Mouse (Mus musculus) urinary bladder, adult 2 months (tissue): ENCODE data around the gene Cav2. TPM values are rescaled to one million over a fixed set of nuclear protein-coding genes. Genes with fewer than 3 reads are reported as not detected.
A peak's percentile ranks its signal among the peaks of the same experiment; 100 is the strongest.

Experiments
- DNase-seq: peaks from one replicate; pipeline ENCODE4 v3.0.0; 2022; ENCODE audit warnings: low spot score
- polyA plus RNA-seq: library from polyadenylated mRNA; depleted of rRNA; stranded (reverse); fragments of >200 nt; gene quantifications from 2 replicates; pipeline ENCODE4 v1.2.3, GENCODE M21; 2012; rRNA removed

Gene Cav2
- 64.5 and 79.9 TPM in 2 replicates for polyA plus RNA-seq

DNA sequence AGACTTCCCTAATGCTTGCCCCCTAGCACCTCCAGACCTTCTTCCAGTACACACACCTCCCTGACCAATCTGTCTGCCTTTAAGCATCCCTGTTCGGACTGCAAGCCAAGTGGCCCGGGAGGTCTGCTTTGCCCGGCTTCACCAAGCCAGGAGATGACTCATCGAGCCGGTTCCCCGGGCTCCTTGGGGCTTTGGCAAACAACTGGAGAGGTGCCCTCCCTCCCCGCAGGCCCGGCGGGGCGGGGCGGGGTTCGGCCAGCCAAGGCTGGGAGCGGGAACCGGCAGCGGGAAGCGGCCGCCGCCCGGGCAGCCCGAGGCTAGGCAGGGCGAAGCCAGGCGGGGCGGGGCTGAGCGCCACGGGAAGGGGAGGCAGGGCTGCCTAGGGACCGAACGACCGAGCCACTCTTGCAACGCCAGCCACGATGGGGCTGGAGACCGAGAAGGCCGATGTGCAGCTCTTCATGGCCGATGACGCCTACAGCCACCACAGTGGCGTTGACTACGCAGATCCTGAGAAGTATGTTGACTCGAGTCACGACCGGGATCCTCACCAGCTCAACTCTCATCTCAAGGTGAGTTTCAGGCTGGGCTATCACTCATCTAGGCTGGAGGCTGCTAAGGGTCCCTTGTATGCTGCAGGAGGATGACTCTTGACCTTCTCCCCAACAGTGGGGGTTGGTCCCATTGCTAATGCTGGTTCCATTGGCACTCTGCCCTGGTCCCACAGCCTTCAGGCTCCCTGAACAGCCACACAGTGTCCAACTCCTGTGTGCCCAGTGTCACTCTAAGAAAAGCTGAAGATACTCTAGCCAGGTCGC, at the start of gene Cav2:
TSS of gene Cav2 (plus strand) at position 247 of the 818 bp plus-strand sequence.
- DNase-seq, result peak; percentile 92

DNA sequence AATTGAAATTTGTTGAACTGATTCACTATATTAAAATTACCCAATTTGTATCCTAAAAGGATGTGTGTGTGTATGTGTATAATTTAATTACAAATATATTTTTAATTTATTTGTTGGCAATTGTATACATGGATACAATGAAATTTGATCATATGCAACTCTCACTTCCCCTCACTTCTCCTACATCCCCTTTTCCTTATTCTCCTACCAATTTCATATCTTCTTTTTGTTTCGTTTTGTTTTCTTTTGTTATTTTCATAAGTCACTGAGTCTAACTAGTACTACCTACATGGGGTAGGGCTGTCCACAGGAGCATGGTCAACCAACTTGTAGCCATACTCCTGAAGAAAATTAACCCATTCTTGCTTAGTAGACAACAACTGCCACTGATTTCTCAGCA, 41.3 kb upstream of the Cav2 start:
- no peak for DNase-seq

DNA sequence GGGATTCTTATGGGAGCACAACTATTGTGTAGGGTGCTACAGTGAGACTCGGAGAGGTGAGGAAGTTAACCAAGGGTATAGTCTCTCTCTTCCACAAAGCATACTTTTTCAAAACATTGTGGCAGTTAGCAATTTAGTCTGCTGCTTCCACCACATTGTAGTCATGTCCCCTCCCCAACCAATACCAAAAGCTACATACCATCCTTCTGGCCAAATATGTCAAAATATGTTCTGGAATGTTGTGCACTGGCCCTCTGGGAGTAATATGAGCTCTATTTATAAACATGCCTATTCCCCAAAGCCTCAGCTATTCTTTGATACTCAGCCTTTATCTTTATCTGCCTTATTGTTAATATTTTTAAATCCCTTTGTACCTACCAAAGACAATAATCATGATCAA, 40.0 kb upstream of the Cav2 start:
- DNase-seq, result no peak

DNA sequence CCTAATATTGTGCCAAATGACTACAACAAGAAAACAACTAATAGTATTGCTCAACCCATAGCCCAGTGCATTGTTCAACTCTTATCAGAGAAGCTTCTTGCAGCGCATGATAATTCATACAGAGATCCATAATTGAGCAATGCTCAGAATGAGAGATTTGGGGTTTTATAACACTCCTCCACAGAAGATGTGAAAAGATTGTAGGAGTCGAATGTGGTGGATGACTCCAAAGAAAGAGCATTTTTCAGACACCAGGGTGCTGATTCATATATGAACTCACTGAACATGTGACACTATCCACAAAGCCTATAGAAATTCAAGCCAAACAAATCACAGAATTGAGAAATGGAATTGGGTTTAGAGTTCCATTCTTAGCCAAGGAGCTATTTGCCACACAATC, 34.0 kb upstream of the Cav2 start:
- no peak for DNase-seq

DNA sequence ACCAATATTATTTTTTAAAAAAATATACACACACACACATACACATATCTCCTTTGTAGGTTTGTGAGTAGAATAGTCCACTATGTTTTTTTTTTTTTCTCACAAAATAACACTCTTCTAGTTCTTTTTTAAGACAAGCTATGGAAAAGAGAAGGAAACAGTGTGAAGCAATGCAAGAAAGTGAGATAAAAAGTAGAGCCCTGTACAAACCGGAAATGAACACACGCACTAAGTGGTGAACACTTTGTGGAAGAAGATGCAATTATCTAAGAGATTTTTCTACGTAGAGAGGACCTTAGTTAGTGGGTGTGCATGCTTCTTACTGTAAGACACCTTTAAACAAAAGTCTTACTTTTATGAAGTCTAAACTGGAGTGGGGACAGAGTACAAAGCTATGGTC, 33.3 kb upstream of the Cav2 start:
- no peak for DNase-seq

DNA sequence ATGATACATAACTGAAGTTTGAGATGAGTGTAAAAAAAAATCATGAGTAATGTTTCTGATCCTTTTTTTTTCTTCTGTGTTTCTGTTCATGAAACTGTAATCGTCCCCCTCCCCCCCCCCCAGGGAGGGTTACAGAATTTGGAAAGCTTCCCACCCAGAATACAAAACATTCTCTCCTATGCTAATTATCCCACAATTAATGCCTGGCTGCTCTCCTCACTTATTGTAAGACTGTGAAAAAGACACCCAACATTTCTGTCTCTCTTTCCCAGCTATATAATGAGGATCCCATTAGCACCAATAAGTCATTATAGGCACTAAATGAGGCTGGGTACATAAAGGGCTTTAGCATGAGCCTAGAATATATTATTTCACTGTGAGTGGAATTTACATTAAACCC, 32.7 kb upstream of the Cav2 start:
- DNase-seq, result no peak

DNA sequence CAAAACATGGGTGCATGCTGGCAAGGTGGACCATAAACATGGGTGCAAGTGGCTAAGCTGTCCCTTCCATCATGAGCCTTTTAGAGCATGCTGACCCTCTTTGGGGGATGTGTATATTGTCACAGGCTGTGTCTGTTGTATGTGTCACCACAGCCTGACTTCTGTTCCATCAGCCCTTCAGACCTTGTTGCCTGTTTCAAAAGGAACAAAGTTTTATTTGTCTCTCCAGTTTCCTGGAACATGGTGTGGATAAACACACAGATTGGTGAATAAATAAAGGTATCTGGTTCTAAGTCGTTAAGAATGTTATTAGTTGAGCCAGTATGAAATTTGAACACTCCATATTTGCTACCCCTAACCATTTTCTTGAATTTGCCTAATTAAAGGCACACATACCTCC, 29.0 kb upstream of the Cav2 start:
- no peak for DNase-seq

DNA sequence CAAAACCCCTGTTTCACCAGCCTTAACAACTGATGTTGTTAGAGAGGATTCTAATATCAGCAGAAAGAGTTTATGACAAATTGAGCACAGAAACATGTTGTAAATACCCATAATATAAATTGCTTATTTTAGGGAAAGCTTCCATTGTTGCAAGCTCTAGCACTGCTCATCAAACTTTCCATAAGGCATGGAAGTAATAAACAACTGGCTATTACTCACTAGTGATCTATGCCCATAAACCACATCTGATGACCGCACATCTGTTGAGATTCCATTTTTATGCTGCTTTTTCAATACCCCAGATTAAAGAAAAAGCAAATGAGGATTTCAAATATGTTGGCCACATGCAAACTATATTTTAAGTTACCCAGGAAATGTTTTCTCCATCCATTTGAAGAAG, 22.8 kb upstream of the Cav2 start:
- no peak for DNase-seq

DNA sequence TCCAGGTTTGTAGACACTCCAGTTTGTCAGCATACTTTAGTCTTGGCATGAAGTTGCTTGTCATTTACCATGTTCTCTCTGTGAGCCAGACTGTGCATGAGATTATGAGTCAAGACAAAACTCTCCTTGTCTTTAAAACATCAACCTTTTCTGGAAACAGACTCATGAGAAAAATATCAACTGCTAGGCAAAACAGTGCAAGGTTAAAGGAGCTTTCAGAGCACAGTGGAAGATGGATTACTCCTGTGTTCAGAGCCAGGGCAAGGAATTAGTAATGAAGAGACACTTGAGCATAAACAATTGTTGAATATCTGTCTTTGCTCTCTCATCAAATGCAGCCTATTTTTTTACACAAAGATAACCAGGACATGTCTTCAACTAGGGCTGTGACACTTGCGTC, 22.1 kb upstream of the Cav2 start:
- no peak for DNase-seq

DNA sequence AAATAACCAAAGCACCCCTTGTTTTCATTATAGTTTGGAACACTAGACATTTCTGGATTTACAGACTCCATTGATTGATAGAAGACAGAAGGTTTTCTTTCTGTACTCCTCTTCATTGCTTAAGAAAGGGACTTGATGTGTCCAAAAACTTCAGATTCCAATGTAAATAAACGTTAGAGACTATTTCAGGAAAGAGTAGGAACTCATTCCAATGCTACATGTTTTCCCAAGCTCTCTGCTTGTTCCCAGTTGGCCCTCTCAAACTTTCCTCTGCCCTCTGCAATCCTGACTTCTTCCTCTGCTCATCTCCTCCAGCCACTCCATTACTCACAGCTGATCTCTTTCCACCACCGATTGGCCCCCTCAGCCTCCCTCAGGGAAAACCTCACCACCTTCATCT, 18.2 kb upstream of the Cav2 start:
- no peak for DNase-seq

DNA sequence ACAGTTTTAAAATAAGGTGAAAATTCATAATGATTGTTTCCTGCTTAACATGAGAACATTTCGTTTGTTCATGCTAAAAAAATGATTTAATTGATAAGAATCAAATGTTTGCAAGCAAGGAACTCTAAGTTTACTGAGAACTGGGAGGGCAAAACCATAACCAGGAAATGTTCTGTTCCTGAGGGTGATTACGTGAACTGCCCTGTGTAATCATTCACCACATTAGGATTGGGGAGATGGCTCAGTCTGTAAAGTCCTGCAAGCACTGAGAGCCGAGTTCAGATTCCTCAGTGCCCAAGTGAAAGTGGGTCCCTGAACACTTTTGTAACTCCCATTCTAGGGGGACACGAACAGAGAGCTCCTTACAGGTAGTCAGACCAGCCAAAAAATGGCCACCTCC, 15.9 kb upstream of the Cav2 start:
- DNase-seq, result no peak

DNA sequence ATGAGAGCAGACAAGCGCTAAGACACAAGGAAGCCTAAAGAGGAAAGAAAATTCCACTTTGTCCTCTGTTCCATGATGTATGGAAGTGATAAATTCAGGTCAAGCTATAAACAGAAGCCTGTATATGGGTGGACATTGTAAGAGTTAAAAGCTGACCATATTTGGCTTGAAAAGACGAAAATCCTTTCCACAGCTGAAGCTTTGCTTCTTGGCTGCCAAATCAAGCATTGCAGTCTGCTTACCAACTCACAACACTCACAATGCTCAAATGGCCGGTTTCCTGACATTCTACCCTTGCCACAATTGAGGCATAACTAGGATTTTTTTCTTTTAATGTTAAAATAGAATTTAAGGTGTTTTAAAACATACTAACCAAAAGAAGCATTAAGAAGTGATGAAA, 14.5 kb upstream of the Cav2 start:
- no peak for DNase-seq

DNA sequence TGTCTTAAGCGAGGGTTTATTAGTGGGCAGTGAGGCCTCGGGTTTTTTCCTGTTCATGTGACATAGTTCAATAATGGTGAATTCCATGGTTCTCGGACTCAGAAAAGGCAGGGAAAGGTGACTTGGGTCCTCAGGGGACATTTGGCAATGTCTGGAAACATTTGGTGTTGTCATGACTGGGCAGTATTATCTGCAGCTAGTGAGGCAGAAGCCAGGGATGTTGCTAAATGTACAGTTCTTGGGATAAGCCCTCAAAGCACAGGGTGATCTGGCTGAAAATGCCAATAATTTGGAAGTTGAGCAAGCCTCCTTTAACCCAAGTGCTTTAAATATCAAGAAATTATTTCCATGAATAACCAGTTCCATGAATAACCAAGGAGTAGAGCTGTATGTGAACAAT, 2.6 kb upstream of the Cav2 start:
- no peak for DNase-seq

DNA sequence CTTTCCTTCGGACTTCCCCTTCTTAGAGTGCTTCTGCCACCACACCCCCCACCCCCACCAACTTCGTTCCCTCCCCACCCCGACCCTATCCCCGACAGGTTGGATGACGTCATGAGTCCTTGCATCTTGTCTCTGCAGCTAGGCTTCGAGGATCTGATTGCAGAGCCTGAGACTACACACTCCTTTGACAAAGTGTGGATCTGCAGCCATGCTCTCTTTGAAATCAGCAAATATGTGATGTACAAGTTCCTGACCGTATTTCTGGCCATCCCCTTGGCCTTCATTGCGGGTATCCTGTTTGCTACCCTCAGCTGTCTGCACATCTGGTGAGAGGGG, 740 bp downstream of the Cav2 start:
- DNase-seq, result no peak

DNA sequence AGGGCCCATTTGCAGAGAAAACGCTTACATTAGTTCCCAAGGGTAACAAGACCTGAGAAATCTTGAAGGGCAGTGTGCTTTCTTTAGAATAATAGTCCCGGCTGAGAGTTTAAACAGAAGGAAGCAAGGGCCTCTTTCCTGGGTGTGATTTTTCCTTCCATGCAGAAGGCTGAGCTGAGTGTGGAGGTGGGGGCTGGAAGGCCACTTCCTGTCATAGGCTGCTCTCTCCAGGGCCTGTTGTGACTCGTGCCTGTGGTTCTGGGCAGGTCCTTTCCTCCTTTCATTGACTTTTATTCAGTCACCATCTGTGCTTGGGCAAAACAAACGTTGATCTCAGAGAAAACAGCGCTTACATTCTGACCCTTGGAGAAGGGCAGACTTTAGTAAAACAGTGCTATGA, 1.2 kb downstream of the Cav2 start:
- DNase-seq, result peak; percentile 32

DNA sequence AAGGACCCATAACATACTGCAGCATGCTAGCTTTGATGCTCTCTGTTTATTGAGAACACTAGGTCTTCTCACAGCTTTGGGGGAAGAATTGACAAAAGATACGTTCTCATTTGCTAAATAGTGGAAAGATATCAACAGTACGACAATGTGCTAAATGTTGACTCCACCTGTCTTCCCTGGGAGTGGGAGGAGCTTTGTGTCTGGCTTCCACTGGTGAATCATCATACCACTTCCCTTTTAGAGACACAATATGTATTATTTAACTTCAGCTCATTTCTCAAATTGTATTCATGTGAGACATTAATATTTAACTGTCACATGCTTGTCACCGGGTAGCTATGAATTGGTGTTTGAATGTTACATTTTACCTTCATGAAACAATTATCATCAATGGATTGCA, 2.8 kb downstream of the Cav2 start:
- no peak for DNase-seq

DNA sequence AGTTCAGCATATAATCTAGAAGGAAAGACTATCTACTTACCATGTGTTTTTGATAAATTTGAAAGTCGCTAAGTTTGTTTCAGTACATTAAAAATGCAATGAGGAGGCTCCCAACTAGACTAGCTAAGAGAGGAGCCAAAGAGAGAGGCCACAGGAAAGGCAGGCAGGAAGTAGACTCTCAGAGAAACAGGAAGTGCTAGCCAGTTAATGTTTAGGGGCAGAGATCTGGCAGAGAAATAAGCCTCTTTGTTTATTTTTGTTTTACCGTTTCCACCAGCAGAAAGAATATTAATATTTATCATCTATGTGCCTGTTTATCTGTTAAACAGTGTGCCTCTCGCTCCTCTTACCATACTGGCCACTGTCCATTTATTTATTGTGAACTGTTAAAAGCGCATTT, 5.4 kb downstream of the Cav2 start:
- DNase-seq, result no peak

DNA sequence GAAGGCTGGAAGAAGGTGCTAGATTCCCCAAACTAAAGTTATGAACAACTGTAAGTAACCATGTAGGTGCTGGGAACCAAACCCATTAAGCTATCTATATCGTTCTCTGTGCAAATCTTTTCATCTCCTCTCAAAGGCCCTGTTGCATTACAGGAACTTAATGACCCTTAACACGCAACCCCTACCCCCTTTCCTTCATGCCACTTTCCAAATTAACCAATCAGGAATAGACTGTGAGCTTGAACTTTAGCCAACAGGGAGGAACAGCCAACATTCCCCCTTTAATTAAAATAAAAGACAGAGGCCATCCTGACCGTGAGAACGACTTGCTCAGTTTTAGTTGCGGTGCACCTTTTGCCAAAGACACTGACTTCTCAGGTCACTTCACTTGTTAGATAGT, 14.1 kb downstream of the Cav2 start:
- no peak for DNase-seq

DNA sequence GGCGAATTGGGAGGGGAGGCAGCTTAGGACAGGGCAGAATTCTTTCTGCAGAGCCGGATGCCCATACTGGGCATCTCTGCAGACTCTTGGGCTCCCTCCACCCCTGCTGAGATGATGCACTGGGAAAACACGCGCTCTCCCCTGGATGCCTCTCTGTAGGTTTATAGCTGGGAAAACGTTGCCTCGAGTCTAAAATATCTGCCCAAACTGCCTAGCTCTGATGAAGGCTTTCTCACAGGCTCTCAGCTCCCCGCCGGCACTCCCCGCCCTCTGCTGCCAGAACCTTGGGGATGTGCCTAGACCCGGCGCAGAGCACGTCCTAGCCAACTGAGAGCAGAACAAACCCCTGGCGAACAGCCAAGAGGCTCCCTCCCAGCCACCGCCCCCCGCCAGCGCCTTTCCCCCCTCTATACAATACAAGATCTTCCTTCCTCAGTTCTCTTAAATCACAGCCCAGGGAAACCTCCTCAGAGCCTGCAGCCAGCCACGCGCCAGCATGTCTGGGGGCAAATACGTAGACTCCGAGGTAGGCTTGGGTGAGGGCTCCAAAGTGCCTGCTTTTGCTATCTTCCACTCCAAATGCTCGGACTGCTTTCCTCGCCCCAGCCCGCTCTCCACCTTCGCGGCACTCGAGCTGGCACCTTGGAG, 25.1 kb downstream of the Cav2 start, which contains the start of gene Cav1:
TSS of gene Cav1 (plus strand) at position 382 of the 648 bp plus-strand sequence.
- DNase-seq, result peak; percentile 64

DNA sequence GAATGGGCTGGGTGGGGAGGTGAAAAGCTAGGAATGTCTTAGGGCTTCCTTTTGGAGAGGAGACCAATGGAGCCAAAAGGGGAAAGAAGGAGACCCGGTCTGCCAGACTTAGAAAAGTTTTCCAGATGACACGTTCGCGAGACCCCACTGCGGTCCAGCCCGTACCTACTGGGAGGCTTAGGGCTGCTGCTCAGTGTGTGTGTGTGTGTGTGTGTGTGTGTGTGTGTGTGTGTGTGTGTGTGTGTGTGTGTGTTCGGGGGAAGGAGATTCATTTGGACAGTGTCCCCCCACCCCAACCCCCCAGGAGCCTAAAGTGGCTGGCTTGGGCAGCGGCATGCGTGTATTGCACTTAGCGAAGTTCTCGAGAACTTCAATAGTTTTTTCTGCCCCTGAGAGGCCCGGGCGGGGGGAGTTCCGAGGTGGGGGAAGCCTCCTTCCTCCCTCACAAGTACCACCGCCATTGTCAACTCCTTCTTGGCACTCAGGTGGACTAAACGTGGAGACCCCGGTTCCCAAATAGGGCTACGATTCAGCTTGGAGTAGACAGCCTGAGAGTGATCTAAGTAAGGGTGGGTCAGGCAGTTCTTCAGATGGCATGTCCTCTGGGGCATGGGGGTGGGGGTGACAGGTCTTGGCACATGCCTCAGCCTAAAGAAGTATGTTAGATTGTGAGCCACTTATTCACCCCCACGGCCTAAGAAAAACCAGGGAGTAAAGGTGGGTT, 25.8 kb downstream of the Cav2 start:
- DNase-seq, result peak; percentile 35

DNA sequence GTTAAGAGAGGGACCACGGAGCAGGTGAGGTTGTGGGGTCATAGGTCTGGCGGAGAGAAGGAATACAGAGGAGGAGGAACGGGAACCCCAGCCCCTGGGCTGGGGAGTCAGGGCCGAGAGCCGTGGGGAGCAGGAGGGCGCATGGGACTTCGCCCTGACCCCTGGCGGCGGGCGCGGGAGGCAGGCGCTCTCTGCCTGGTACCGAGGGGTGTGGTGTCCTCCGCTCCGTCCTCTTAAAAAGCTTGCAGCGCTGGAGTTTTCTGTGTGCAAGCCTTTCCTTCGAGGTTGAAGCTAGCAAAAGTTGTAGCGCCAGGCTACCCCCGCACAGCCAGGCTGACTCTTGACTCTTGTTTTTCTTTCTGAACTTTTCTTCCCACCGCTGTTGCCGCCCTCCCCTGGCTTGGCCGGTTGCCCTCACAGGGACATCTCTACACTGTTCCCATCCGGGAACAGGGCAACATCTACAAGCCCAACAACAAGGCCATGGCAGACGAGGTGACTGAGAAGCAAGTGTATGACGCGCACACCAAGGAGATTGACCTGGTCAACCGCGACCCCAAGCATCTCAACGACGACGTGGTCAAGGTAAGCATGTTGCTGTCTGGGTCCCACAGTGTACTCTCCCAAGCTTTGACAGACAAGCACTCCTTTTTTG, 26.6 kb downstream of the Cav2 start:
- DNase-seq, result peak; percentile 74

DNA sequence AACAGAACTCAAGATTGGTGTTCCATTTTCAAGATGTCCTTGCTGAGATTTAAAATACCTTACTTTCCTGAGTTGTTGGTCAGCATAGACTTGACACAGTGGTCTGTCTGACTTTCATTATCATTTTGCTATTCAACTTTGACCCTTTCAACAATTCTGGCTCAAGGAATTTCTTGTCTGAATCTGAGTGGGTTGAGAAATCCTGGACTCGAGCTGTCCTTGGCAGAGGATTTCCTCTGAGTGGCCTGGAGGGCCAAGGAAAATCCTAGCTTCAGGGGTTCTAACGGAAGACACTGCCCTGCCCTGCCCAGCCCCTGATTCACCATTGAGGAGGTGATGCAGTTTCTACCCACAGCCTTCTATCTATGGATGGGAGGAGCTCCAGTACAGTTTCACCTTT, 27.7 kb downstream of the Cav2 start:
- DNase-seq, result no peak
